Mouse (Mus musculus) stomach, embryonic 14.5 days (tissue): Measurements from ENCODE around the gene Rcl1. TPM values are rescaled to one million over a fixed set of nuclear protein-coding genes. Genes with fewer than 3 reads are reported as not detected.

Experiments
- ATAC-seq: fragments of 200-750 bp; cut with Nextera tagmentation; 2 replicates; pipeline ENCODE4 v1.8.0; 2017; ENCODE audit warnings: low read depth, moderate TSS enrichment; ENCODE audit not compliant: insufficient number of reproducible peaks, insufficient read depth, low FRiP score
- H3K27ac ChIP-seq: fragments of 300-500 bp; sonication (generic); 2 replicates; pipeline ENCODE4 v1.5.1; 2014; ENCODE audit warnings: mild to moderate bottlenecking, low read length, moderate library complexity, mixed read lengths
- H3K27me3 ChIP-seq: fragments of 300-500 bp; sonication (generic); 2 replicates; pipeline ENCODE4 v1.6.1; 2014; ENCODE audit warnings: low read length, control low read depth, mixed read lengths; ENCODE audit not compliant: control insufficient read depth, insufficient read depth
- H3K36me3 ChIP-seq: fragments of 300-500 bp; sonication (generic); 2 replicates; pipeline ENCODE4 v1.6.1; 2014; ENCODE audit warnings: mild to moderate bottlenecking, control low read depth, low read length, moderate library complexity, mixed read lengths; ENCODE audit not compliant: control insufficient read depth, insufficient read depth
- H3K4me1 ChIP-seq: fragments of 300-500 bp; sonication (generic); 2 replicates; pipeline ENCODE4 v1.6.1; 2014; ENCODE audit warnings: low read length, control low read depth, mixed read lengths; ENCODE audit not compliant: control insufficient read depth, insufficient read depth
- H3K4me2 ChIP-seq: fragments of 300-500 bp; sonication (generic); replicated peaks from 2 replicates; pipeline ENCODE4 v1.6.1; 2014; ENCODE audit warnings: low read depth, low read length, control low read depth
- H3K4me3 ChIP-seq: fragments of 300-500 bp; sonication (generic); 2 replicates; pipeline ENCODE4 v1.5.1; 2014; ENCODE audit warnings: low read depth, low read length, control low read depth
- H3K9ac ChIP-seq: fragments of 300-500 bp; sonication (generic); replicated peaks from 2 replicates; pipeline ENCODE4 v1.6.1; 2014; ENCODE audit warnings: low read depth, mild to moderate bottlenecking, control low read depth, low read length, moderate library complexity, mixed read lengths
- H3K9me3 ChIP-seq: fragments of 300-500 bp; sonication (generic); 2 replicates; pipeline ENCODE4 v1.6.1; 2016; ENCODE audit warnings: low read depth, low read length, control low read depth; ENCODE audit not compliant: control insufficient read depth
- WGBS: fragments of 180-500 bp; shearing (Covaris S2); extraction: QIAGEN DNeasy Blood & Tissue Kit; methylation state at CpG from one replicate; pipeline ENCODE4 v1.1.7; 2014; 5-methylcytosine and 5-hydroxymethylcytosine counted together
- polyA plus RNA-seq: library from polyadenylated mRNA; unstranded; fragments of >200 nt; fragmentation: Nextera tagmentation; extraction: Ambion mirVana; gene quantifications from 2 replicates; pipeline ENCODE4 v1.2.1, GENCODE M21; 2014

Gene Rcl1
- polyA plus RNA-seq, 1 experiment from 2014 or later, result 50.7 TPM

GRCm38 (mm10) chr19:29116796-29117195 is 15.6 kb downstream of the Rcl1 start:
- H3K4me2 ChIP-seq, result no peak overlapping the region
- H3K27me3 ChIP-seq, result no peaks in the 10 kb centered on the region
- H3K9me3 ChIP-seq, result no peaks in the 10 kb centered on the region
- peaks cover 12% of the 10 kb centered on the region for H3K36me3 ChIP-seq
- H3K4me3 ChIP-seq, result no peak overlapping the region
- no peak overlapping the region for H3K27ac ChIP-seq
- 90% methylated on average over 6 of the region's 6 CpGs for WGBS
- no peaks in the 10 kb centered on the region for H3K4me1 ChIP-seq
- H3K9ac ChIP-seq, result no peak overlapping the region
- no peak for ATAC-seq

DNA sequence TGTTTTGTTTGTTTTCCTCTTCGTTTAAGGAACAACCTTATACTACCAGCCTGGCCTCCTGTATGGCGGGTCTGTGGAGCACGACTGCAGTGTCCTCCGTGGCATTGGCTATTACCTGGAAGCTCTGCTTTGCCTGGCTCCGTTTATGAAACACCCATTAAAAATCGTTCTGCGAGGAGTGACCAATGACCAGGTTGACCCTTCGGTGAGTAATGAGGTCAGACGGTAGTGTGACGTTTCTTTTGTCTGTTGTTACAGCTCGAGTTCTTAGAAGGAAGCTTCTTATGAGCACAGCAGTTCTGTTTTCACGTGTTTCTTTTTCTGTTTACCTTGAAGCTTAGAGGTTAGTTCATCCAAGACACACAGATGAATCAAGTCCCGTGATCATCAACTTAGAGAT is 17.0 kb downstream of the Rcl1 start:
- H3K27ac ChIP-seq, result no peak overlapping the region
- H3K9ac ChIP-seq, result no peak overlapping the region
- H3K4me3 ChIP-seq, result no peak overlapping the region
- ATAC-seq, result no peak
- H3K4me1 ChIP-seq, result no peaks in the 10 kb centered on the region
- WGBS, result 81% methylated on average over 13 of the region's 13 CpGs
- no peak overlapping the region for H3K4me2 ChIP-seq
- no peaks in the 10 kb centered on the region for H3K27me3 ChIP-seq
- H3K9me3 ChIP-seq, result no peaks in the 10 kb centered on the region
- peaks cover 17% of the 10 kb centered on the region for H3K36me3 ChIP-seq

GRCm38 (mm10) chr19:29120311-29120710 is 19.1 kb downstream of the Rcl1 start:
- Histone ChIP-seq H3K36me3 (peaks cover 17% of the 10 kb centered on the region), H3K9ac (no peak overlapping the region), H3K9me3 (no peaks in the 10 kb centered on the region), H3K4me3 (no peak overlapping the region), H3K4me2 (no peak overlapping the region), H3K27ac (no peak overlapping the region), H3K27me3 (no peaks in the 10 kb centered on the region), H3K4me1 (no peaks in the 10 kb centered on the region)
- ATAC-seq, result no peak
- 90% methylated on average over 6 of the region's 6 CpGs for WGBS

DNA sequence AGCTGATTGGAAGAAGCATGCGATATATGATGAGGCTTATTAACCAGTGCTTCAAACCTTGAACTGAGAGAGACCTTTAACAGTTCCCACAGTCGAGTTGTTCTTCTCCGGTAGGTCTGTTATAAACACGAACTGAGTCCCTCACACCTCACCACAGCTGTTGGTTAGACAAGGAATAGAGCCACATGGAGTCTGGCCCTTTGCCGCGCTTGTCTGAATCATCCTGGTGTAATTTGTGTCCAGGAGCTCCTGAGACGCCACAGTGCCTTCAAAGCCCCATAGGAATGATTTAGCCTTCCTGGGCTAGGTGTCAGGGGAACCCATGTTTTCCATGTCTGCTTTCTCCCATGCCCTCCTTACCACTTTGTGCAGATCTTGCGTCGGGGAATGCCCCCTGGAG is 20.2 kb downstream of the Rcl1 start:
- Histone ChIP-seq H3K27ac (no peak overlapping the region), H3K9ac (no peak overlapping the region), H3K27me3 (no peaks in the 10 kb centered on the region), H3K36me3 (peaks cover 17% of the 10 kb centered on the region), H3K4me3 (no peak overlapping the region), H3K9me3 (no peaks in the 10 kb centered on the region), H3K4me2 (no peak overlapping the region), H3K4me1 (no peaks in the 10 kb centered on the region)
- 55% methylated on average over 9 of the region's 9 CpGs for WGBS
- ATAC-seq, result no peak

- Histone ChIP-seq H3K4me2 (no peak overlapping the region), H3K27ac (no peak overlapping the region), H3K9me3 (no peaks in the 10 kb centered on the region), H3K4me1 (no peaks in the 10 kb centered on the region), H3K9ac (no peak overlapping the region), H3K36me3 (peaks cover 18% of the 10 kb centered on the region), H3K27me3 (no peaks in the 10 kb centered on the region), H3K4me3 (no peak overlapping the region)
- ATAC-seq, result no peak
- 82% methylated on average over 13 of the region's 13 CpGs for WGBS
Measured at GRCm38 (mm10) chr19:29124886-29125585, 23.9 kb downstream of the Rcl1 start.

DNA sequence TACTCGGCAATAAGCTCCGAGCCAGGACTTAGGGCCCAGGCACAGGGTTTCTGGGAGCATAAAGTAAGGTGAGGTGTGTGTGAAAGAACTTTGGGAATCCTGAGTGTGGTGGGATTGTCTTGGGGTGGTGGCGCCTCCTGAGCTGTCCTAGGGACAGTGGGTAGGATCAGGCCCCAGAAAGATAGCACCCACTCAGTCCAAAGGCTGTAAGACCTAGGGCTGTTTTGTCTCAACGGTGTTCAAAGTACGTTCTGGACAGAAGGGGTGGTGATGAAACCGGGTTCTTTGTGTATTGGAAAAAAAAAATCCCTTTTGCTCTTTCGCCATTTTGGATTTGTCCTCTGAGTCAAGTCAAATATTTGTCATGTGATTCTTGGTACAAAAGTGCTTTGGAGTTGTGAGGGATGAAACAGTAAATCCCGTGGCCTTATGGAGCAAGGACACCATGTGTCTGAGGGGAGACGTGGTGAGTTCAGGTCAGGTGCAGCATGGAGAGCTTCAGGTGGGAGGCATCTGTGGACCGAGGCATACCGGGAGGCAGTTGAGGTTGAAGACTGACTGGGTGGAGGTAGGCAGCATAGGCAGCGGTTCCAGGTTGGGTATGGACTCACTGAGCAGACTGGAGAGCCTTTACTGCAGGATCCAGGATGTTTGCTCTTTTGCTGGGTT is 25.3 kb downstream of the Rcl1 start:
- Histone ChIP-seq H3K27me3 (no peaks in the 10 kb centered on the region), H3K4me2 (no peak overlapping the region), H3K9ac (no peak overlapping the region), H3K4me1 (no peaks in the 10 kb centered on the region), H3K4me3 (no peak overlapping the region), H3K27ac (no peak overlapping the region), H3K36me3 (peaks cover 17% of the 10 kb centered on the region), H3K9me3 (no peaks in the 10 kb centered on the region)
- ATAC-seq, result no peak
- WGBS, result 90% methylated on average over 12 of the region's 12 CpGs

- no peak for ATAC-seq
- Histone ChIP-seq H3K4me1 (no peaks in the 10 kb centered on the region), H3K9me3 (no peaks in the 10 kb centered on the region), H3K9ac (no peak overlapping the region), H3K27me3 (no peaks in the 10 kb centered on the region), H3K36me3 (peaks cover 13% of the 10 kb centered on the region), H3K4me3 (no peak overlapping the region), H3K27ac (no peak overlapping the region), H3K4me2 (no peak overlapping the region)
- 64% methylated on average over 6 of the region's 6 CpGs for WGBS
Measured at GRCm38 (mm10) chr19:29127331-29127730, 26.2 kb downstream of the Rcl1 start.

- peaks cover 9% of the 10 kb centered on the region; the same call in 1 of the 2 replicates for H3K36me3 ChIP-seq
- no peak overlapping the region for H3K9ac ChIP-seq
- H3K27ac ChIP-seq, result no peak overlapping the region
- no peaks in the 10 kb centered on the region for H3K4me1 ChIP-seq
- H3K9me3 ChIP-seq, result no peaks in the 10 kb centered on the region
- ATAC-seq, result no peak
- WGBS, result 36% methylated on average over 6 of the region's 6 CpGs
- no peaks in the 10 kb centered on the region for H3K27me3 ChIP-seq
- no peak overlapping the region for H3K4me2 ChIP-seq
- no peak overlapping the region for H3K4me3 ChIP-seq
Measured at GRCm38 (mm10) chr19:29128217-29128616, 27.0 kb downstream of the Rcl1 start.
